Mouse (Mus musculus) layer of hippocampus, adult 9-11 months (tissue): Measurements from ENCODE around the gene Lrrc75b.

ENCODE experiments used
- DNase-seq: peaks from one replicate; pipeline ENCODE4 v3.0.0; 2022

Lrrc75b gene

GRCm38 (mm10) chr10:75566321-75566720 lies 6.2 kb upstream of the Lrrc75b start:
- DNase-seq: no peak

- DNase-seq: no peak
Measured at GRCm38 (mm10) chr10:75565906-75566305, 5.8 kb upstream of the Lrrc75b start.

GRCm38 (mm10) chr10:75565436-75565835 lies 5.3 kb upstream of the Lrrc75b start:
- DNase-seq: no peak

- DNase-seq: no peak
Measured at GRCm38 (mm10) chr10:75564687-75565265, 4.6 kb upstream of the Lrrc75b start.

GRCm38 (mm10) chr10:75562596-75562995 lies 2.5 kb upstream of the Lrrc75b start:
- no peak for DNase-seq

- no peak for DNase-seq
Measured at GRCm38 (mm10) chr10:75561071-75561654, 1.0 kb upstream of the Lrrc75b start, which contains the start of gene Ggt1. Gene Ggt1, plus strand, starts transcription at chr10:75561604.

GRCm38 (mm10) chr10:75560549-75560899 lies 394 bp upstream of the Lrrc75b start:
- DNase-seq: no peak

- DNase-seq: no peak
Measured at GRCm38 (mm10) chr10:75559041-75559675, 972 bp downstream of the Lrrc75b start.

GRCm38 (mm10) chr10:75558515-75558914 lies 1.6 kb downstream of the Lrrc75b start:
- DNase-seq: peak; percentile 45

GRCm38 (mm10) chr10:75556026-75556425 lies 4.1 kb downstream of the Lrrc75b start:
- peak; percentile 92 for DNase-seq

- no peak for DNase-seq
Measured at GRCm38 (mm10) chr10:75555557-75555956, 4.6 kb downstream of the Lrrc75b start.

GRCm38 (mm10) chr10:75554090-75554489 lies 6.0 kb downstream of the Lrrc75b start:
- DNase-seq: no peak

- no peak for DNase-seq
Measured at GRCm38 (mm10) chr10:75552701-75553450, 7.3 kb downstream of the Lrrc75b start.

- DNase-seq: no peak
Measured at GRCm38 (mm10) chr10:75552106-75552505, 8.0 kb downstream of the Lrrc75b start.

- DNase-seq: no peak
Measured at GRCm38 (mm10) chr10:75551175-75551574, 9.0 kb downstream of the Lrrc75b start.

- no peak for DNase-seq
Measured at GRCm38 (mm10) chr10:75549886-75550285, 10.2 kb downstream of the Lrrc75b start.

- no peak for DNase-seq
Measured at GRCm38 (mm10) chr10:75548486-75548885, 11.6 kb downstream of the Lrrc75b start.

GRCm38 (mm10) chr10:75547901-75548300 lies 12.2 kb downstream of the Lrrc75b start:
- no peak for DNase-seq

- no peak for DNase-seq
Measured at GRCm38 (mm10) chr10:75536123-75536522, 24.0 kb downstream of the Lrrc75b start.

GRCm38 (mm10) chr10:75535423-75535822 lies 24.7 kb downstream of the Lrrc75b start:
- no peak for DNase-seq

- no peak for DNase-seq
Measured at GRCm38 (mm10) chr10:75534934-75535333, 25.2 kb downstream of the Lrrc75b start.

- no peak for DNase-seq
Measured at GRCm38 (mm10) chr10:75534216-75534615, 25.9 kb downstream of the Lrrc75b start.

- DNase-seq: no peak
Measured at GRCm38 (mm10) chr10:75531532-75532090, 28.5 kb downstream of the Lrrc75b start.
